Mouse (Mus musculus) brain, embryonic 14.5 days (tissue): ENCODE results near the gene Hoxc8.

Experiments
- CTCF ChIP-seq: fragments of 200-500 bp; IDR thresholded peaks from 2 replicates; pipeline ENCODE4 v1.5.1; 2012; ENCODE audit warnings: inconsistent platforms, mild to moderate bottlenecking, moderate library complexity, borderline replicate concordance; ENCODE audit not compliant: insufficient read depth, insufficient read length; ENCODE audit errors: extremely low read depth
- POLR2A ChIP-seq: fragments of 200-500 bp; IDR thresholded peaks from 2 replicates; pipeline ENCODE4 v1.6.1; 2012; ENCODE audit warnings: mild to moderate bottlenecking, inconsistent platforms, borderline replicate concordance; ENCODE audit not compliant: poor library complexity, insufficient read depth, insufficient read length, severe bottlenecking; ENCODE audit errors: extremely low read depth

DNA sequence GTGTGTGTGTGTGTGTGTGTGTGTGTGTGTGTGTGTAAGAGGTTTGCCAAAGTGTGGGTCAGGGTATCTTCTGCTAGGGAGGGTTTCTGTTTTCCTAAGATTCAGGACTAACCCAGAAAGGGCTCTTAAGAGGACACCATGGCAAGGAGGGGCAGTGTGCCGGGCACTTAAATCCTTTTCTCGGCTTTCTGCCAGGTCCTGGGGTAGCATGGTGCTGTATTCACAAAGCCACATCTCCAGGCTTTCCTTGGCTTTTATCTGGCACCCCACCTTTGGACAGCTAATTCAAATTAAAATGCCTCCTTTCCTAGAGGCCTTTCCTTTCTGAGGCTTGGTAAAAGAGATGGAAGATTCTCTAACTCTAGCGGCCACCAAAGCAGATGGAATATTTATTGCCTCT, 49.2 kb downstream of the Hoxc8 start:
- no peak for TF ChIP-seq CTCF
- no peak for TF ChIP-seq POLR2A
